Mouse (Mus musculus): Measurements from ENCODE around the gene Lin37. TPM values are rescaled to one million over a fixed set of nuclear protein-coding genes. Genes with fewer than 3 reads are reported as not detected.

Gene Lin37
- polyA plus RNA-seq, 1 experiment from 2014 or later: 65.1 TPM

- no peaks in the 10 kb centered on the region for H3K27me3 ChIP-seq
- peak overlapping the region; percentile 16; the same call in 1 of the 2 replicates for H3K27ac ChIP-seq
- H3K9me3 ChIP-seq (replicated peaks): no peaks in the 10 kb centered on the region
- peaks cover 40% of the 10 kb centered on the region for H3K36me3 ChIP-seq (ENCODE audit: poor library complexity, severe bottlenecking)
- 18% methylated on average over 12 of the region's 12 CpGs for WGBS
- peak overlapping the region; percentile 97 for H3K4me2 ChIP-seq
- H3K4me1 ChIP-seq: peaks cover 29% of the 10 kb centered on the region
- peak overlapping the region; percentile 70 for H3K4me3 ChIP-seq
- H3K9ac ChIP-seq: peak overlapping the region; percentile 83
- peak; percentile 0; the same call in 1 of the 2 replicates for ATAC-seq
These were observed 789 bp downstream of the Lin37 start for GRCm38 (mm10) chr7:30558656-30559442.

- Histone ChIP-seq H3K27ac (no peak overlapping the region), H3K4me1 (peaks cover 34% of the 10 kb centered on the region), H3K9me3 (replicated peaks) (no peaks in the 10 kb centered on the region), H3K27me3 (no peaks in the 10 kb centered on the region), H3K9ac (peak overlapping the region; percentile 83; the same call in 1 of the 2 replicates), H3K4me3 (peak overlapping the region; percentile 70), H3K4me2 (peak overlapping the region; percentile 97), H3K36me3 (ENCODE audit: poor library complexity, severe bottlenecking) (peaks cover 42% of the 10 kb centered on the region)
- 90% methylated on average over 13 of the region's 13 CpGs for WGBS
- no peak for ATAC-seq
These were observed 1.6 kb downstream of the Lin37 start for GRCm38 (mm10) chr7:30557901-30558514.

GRCm38 (mm10) chr7:30556894-30557536 is 2.6 kb downstream of the Lin37 start:
- H3K9me3 ChIP-seq (replicated peaks): no peaks in the 10 kb centered on the region
- no peak overlapping the region for H3K4me3 ChIP-seq
- no peak overlapping the region for H3K9ac ChIP-seq
- H3K4me1 ChIP-seq: peaks cover 35% of the 10 kb centered on the region
- no peaks in the 10 kb centered on the region for H3K27me3 ChIP-seq
- H3K27ac ChIP-seq: no peak overlapping the region
- ATAC-seq: no peak
- H3K36me3 ChIP-seq (ENCODE audit: poor library complexity, severe bottlenecking): peaks cover 42% of the 10 kb centered on the region
- H3K4me2 ChIP-seq: no peak overlapping the region
- 89% methylated on average over 18 of the region's 18 CpGs for WGBS

- no peak for ATAC-seq
- H3K36me3 ChIP-seq (ENCODE audit: poor library complexity, severe bottlenecking): peaks cover 42% of the 10 kb centered on the region
- H3K27ac ChIP-seq: no peak overlapping the region; the same call in 1 of the 2 replicates
- H3K4me3 ChIP-seq: peak overlapping the region; percentile 60
- WGBS: 86% methylated on average over 22 of the region's 22 CpGs
- peak overlapping the region; percentile 84 for H3K4me2 ChIP-seq
- peaks cover 32% of the 10 kb centered on the region for H3K4me1 ChIP-seq
- H3K9me3 ChIP-seq (replicated peaks): no peaks in the 10 kb centered on the region
- H3K9ac ChIP-seq: peak overlapping the region; percentile 73; the same call in 1 of the 2 replicates
- H3K27me3 ChIP-seq: no peaks in the 10 kb centered on the region
These were observed 5.6 kb downstream of the Lin37 start for GRCm38 (mm10) chr7:30553810-30554584.

GRCm38 (mm10) chr7:30553021-30553589 is 6.5 kb downstream of the Lin37 start:
- 8% methylated on average over 23 of the region's 23 CpGs for WGBS
- ATAC-seq: no peak
- Histone ChIP-seq H3K36me3 (ENCODE audit: poor library complexity, severe bottlenecking) (peaks cover 51% of the 10 kb centered on the region), H3K4me1 (peaks cover 23% of the 10 kb centered on the region), H3K9me3 (replicated peaks) (no peaks in the 10 kb centered on the region), H3K4me2 (peak overlapping the region; percentile 84), H3K27me3 (no peaks in the 10 kb centered on the region), H3K4me3 (peak overlapping the region; percentile 60), H3K27ac (peak overlapping the region; percentile 77), H3K9ac (peak overlapping the region; percentile 73)

- under 1% methylated on average over 44 of the region's 44 CpGs for WGBS
- ATAC-seq: peak; percentile 97
- Histone ChIP-seq H3K36me3 (ENCODE audit: poor library complexity, severe bottlenecking) (peaks cover 51% of the 10 kb centered on the region), H3K27ac (peak within 1 kb of the TSS; percentile 96), H3K4me2 (peak within 1 kb of the TSS; percentile 84), H3K9ac (peak within 1 kb of the TSS; percentile 73), H3K9me3 (replicated peaks) (no peaks in the 10 kb centered on the region), H3K4me1 (peaks cover 19% of the 10 kb centered on the region), H3K4me3 (peak within 1 kb of the TSS; percentile 60), H3K27me3 (no peaks in the 10 kb centered on the region)
These were observed 7.3 kb downstream of the Lin37 start, which contains the start of the genes Hspb6 and Proser3 for GRCm38 (mm10) chr7:30552102-30553020. TSS of gene Hspb6 (plus strand) at chr7:30552178. TSS of gene Proser3 (minus strand) at chr7:30552299.

GRCm38 (mm10) chr7:30551445-30552101 is 8.1 kb downstream of the Lin37 start:
- Histone ChIP-seq H3K9me3 (replicated peaks) (no peaks in the 10 kb centered on the region), H3K9ac (peak overlapping the region; percentile 73)
- ATAC-seq: peak; percentile 64

GRCm38 (mm10) chr7:30550603-30551002 is 9.0 kb downstream of the Lin37 start:
- WGBS: 92% methylated on average over 1 of the region's 1 CpGs
- H3K9me3 ChIP-seq (replicated peaks): no peaks in the 10 kb centered on the region
- H3K27ac ChIP-seq: no peak overlapping the region
- no peak overlapping the region for H3K9ac ChIP-seq
- H3K27me3 ChIP-seq: no peaks in the 10 kb centered on the region
- H3K4me2 ChIP-seq: no peak overlapping the region
- peaks cover 19% of the 10 kb centered on the region for H3K4me1 ChIP-seq
- H3K4me3 ChIP-seq: no peak overlapping the region
- no peak for ATAC-seq
- peaks cover 47% of the 10 kb centered on the region for H3K36me3 ChIP-seq (ENCODE audit: poor library complexity, severe bottlenecking)

More at GRCm38 (mm10) chr7:30551445-30552101, 8.1 kb downstream of the Lin37 start:
- Histone ChIP-seq H3K36me3 (ENCODE audit: poor library complexity, severe bottlenecking) (peaks cover 48% of the 10 kb centered on the region), H3K4me2 (peak overlapping the region; percentile 84), H3K27me3 (no peaks in the 10 kb centered on the region), H3K4me1 (peaks cover 19% of the 10 kb centered on the region), H3K4me3 (peak overlapping the region; percentile 60), H3K27ac (peak overlapping the region; percentile 96)
- 2% methylated on average over 10 of the region's 10 CpGs for WGBS

- Histone ChIP-seq H3K9me3 (replicated peaks) (no peaks in the 10 kb centered on the region), H3K27ac (no peak overlapping the region), H3K4me1 (peaks cover 19% of the 10 kb centered on the region), H3K4me2 (no peak overlapping the region), H3K9ac (no peak overlapping the region), H3K4me3 (no peak overlapping the region), H3K36me3 (ENCODE audit: poor library complexity, severe bottlenecking) (peaks cover 45% of the 10 kb centered on the region), H3K27me3 (no peaks in the 10 kb centered on the region)
- no peak for ATAC-seq
- 91% methylated on average over 2 of the region's 2 CpGs for WGBS
These were observed 9.8 kb downstream of the Lin37 start for GRCm38 (mm10) chr7:30549880-30550279.

GRCm38 (mm10) chr7:30544327-30544726 is 15.3 kb downstream of the Lin37 start:
- Histone ChIP-seq H3K4me3 (no peak overlapping the region), H3K9ac (no peak overlapping the region), H3K27me3 (no peaks in the 10 kb centered on the region), H3K27ac (no peak overlapping the region), H3K36me3 (ENCODE audit: poor library complexity, severe bottlenecking) (peaks cover 76% of the 10 kb centered on the region), H3K4me1 (no peaks in the 10 kb centered on the region), H3K9me3 (replicated peaks) (no peaks in the 10 kb centered on the region), H3K4me2 (no peak overlapping the region)
- 97% methylated on average over 2 of the region's 2 CpGs for WGBS
- no peak for ATAC-seq

Measured in forebrain, embryonic 13.5 days (tissue).